Mouse (Mus musculus) kidney, postnatal 25 days (tissue): ENCODE results near the gene Ubqln5.

ENCODE experiments used
- DNase-seq, 2 experiments: peaks; one replicate each; pipeline ENCODE4 v3.0.0; 2021; ENCODE audit warnings: mixed read lengths in 2 of 2

Ubqln5 gene

DNA sequence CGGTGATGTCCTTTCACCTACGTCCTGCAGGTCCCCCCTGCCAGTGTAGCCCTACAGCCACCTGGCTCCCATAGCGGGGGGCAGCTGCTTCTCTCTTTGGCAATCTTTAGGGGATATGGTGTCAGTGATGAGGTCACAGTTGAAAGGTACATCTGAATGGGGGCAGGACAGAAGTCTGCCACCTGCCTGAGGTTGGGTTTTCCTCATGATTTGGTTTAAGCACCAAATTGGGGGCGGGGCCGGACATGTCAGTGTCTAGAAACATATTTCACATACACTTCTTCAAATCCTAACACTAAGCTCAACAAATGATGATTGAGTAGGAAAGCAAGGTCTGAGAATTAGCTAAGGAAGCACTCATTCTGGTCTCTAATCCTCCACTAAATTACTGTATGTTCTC, at the start of gene Ubqln5:
TSS of gene Ubqln5 (minus strand) at position 101 of the 400 bp plus-strand sequence.
- no peak for DNase-seq

DNA sequence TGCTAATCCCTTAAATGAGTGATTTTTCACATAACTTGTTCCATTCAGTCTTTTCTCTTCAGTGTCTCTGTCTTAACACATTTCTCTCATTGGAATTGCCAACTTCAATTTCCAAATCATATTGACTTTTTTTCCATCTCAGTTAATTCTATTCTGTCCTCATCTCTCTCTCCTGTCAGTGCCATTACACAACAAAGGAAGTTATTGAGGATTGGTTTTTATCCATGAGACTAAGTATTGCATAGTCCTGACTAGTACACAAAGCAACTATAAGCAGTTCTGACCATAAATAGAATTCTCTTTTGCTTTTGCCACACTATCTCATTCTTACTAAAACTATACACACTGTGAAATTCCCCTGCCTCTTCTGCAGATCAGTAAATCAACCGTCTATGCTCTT, 49.4 kb upstream of the Ubqln5 start:
- DNase-seq = no peak

DNA sequence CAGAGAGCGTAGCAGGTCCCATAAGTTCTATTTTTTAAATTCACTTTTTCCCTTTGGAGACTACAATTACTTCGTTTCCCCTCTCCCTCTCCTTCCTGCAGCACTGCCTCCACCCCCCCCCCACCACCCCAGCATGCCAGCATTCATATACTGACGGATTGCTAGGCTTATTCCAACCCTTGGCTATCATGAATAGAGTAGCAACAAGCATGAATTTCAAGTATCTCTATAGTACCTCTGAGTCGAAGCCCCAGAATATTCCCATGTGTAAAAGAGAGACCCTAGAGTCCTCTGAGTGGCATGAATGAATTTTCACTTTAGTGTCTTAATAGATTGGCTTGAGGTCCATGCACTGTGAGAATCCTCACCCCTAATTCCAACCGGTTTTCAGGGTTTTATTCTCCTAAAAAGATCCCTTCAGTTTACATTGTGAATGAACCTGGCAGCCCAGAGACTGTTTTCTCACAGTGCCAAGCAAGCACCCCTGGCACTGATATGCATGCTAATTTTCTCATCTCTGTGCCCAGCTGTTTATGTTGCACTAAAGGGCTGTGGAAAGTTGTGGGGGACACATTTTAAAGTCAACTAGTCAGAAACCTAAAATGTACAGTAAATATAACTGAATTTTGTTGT, 48.9 kb upstream of the Ubqln5 start:
- no peak for DNase-seq

DNA sequence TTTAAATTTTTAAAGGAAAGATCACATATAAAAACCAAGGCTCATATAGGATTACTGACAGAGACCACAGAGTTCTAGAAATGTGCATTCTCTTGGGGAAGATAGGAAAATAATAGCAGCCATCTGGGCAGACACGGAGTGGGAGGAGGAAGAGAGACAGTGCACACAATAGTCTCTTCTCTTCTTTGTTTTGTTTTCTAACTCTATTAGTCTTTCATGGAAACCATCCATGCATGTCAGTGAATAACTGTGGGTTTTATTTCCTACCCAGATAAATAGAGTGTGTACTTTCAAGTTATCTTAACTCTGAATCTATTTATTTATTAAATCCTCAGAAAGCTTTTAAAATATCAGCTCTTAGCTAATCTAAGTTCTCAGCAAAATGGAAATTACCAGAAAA, 45.5 kb upstream of the Ubqln5 start:
- no peak for DNase-seq

DNA sequence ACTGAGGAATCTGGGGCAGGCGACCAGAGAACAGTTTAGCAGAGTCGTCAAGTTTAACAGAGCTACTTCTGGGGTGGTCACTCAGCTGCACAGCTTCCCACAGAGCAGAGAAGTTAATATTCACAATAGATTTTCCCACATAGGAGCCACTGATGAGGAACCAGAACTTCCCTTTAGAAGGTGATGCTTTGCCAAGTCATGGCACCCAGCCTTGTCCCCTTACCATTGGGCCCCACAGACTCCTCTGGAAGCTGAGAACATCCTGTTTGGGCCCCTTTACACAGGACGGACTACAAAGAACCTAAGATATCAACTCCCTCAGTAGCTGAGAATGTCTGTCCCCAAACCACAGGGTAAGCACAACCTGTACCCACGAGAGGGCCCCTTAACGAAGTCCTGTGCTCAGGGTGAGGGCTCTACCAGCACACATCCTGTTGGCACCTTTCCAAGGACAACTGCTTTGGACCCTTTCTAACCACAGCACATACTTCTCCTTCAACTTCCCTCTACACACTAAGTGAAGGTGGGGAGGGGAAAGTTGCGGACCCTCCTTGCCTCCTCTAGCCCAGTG, 40.1 kb upstream of the Ubqln5 start:
- DNase-seq = no peak

DNA sequence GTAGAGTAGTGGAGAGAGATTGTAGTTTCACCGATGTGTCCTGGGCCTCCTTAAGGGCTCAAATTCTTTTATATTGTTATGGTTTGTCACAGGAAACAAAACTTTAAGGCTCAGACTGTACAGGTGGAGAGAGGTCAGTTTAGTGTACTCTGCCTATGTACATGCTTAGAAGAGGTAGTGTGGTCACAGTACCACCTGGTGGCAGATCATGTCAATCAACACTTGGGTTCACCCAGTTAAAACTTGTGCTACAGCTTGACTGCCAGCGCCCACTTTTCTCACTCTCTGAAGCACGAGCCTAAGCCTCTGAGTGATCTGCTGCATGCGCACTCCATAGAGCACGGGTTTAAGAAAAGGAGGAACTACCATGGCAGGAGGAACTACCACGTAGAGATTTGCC, 37.5 kb upstream of the Ubqln5 start:
- no peak for DNase-seq

DNA sequence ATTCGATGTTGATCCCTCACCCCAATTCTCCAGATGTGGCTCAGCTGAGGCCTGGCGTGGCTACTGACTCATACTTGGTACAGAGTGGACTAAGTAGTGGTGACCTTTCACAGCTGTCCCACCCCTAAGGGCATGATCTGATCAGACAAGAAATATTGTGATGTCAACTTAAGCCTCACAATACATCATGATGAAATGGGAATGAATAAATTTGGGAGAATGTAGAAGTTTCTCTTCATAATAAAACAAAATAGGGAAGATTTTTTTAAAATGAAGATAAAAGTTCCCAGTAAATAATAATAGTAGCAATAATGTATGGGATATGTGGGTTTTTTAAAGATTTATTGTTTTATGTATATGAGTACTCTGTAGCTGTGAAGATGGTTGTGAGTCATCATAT, 20.8 kb upstream of the Ubqln5 start, which contains the start of gene Ubqlnl:
TSS of gene Ubqlnl (minus strand) at position 101 of the 400 bp plus-strand sequence.
- DNase-seq = no peak

DNA sequence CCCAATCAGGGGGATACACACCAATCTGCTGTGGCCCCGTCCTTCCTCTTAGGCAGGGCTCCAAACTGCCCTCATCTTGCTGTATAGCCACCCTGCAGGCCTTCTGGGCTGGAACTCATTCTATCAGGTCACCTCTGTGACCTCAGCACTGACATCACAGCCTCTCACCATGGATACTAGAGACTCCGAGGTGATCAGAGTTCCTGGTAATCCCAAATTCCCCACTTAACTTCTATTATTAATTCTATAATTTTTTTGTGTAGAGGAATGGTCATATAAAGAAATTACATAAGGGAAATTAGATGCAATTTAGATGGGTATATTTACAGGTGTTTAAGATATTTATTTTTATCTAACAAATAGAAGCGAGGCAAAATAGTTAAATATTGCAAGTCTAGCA, 13.6 kb upstream of the Ubqln5 start, which contains the start of gene Ubqln3:
TSS of gene Ubqln3 (minus strand) at position 101 of the 400 bp plus-strand sequence.
- DNase-seq = no peak

DNA sequence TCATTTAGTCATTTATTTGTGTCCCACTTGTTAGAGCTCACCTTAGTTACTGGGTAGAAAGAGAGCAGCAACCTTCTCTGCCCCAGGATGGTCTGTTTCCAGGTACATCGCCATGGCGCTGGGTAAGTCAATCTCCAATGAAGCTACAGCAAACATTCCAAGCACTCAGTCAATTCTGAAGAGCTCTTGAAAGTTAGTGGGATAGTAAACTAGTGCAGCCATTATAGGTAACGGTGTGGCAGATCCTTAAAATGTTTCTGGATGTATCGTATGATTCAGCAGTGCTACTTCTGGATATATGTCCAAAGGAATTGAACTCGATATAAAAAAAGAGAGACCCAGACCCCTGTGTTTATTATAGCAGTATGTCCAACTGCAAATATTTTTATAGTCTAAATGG, 7.7 kb upstream of the Ubqln5 start, which contains the start of gene Olfr643:
TSS of gene Olfr643 (minus strand) at position 101 of the 400 bp plus-strand sequence.
- DNase-seq = no peak

DNA sequence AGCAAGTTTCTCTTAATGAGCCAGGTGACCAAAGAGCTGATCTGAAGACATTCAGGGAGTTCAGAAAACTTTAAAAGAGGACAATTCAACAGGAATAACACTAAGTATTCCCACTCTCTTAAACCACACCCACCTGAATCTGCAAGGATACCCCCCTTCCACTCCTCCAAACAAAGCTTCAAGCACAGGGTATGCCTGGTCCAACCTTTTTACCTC, 25.0 kb downstream of the Ubqln5 start, which contains the start of gene Olfr646:
TSS of gene Olfr646 (plus strand) at position 117 of the 216 bp plus-strand sequence.
- no peak for DNase-seq

DNA sequence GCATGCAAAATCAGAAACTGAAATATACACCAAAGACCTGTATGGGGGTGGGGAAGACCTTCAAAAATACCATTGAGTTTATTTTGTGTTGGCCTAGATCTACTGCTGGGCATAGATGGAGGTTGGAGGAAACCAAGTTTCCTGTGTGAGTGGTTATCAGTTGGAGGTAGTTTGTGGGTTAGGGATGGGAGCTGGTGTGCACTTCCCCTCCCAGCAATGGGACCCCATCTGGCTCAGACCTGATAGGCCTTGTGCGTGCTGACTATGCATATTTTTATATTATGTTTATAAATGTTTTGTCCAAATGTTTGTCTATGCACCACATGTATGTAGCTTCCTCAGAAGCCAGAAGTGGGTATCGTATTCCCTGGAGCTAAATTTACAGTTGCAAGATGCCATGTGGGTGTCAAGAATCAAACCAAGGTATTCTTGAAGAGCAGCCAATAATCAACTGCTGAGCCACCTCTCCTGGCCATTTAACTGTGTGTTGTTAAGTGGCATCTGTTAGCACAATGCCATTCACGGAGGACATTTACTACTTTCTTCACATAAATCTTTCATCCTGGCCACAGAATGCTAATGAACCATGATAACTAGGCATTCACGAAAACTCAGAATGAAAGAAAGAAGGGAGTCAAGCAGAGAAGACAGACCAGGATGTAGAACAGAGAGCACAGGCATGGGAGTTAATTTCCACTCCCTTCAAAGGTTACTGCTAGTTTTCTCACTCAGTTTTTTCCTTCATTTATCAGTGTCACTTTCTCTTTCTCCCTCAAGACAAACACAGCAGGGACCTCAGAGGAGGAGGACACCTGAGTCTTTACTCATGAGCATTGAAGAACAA, 25.5 kb downstream of the Ubqln5 start:
- DNase-seq = no peak

DNA sequence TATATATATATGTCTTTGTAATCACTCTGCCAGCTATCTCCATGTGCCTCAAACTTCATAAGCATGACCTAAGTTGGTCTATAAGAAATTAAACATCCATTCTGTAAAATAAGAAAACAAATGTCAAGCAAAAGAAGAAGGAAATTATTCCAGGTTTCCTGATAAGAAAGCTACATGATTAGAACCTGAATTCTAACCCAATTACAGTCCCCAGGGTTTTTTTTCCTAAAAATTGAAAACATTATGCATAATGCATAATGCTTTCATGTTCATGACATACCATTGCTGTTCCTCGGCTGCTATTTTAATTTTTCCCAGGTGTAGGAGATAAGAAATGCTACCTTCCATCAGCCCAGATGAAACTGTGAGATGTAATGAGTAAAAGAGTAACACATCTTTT, 44.3 kb downstream of the Ubqln5 start, which contains the start of gene Olfr645:
TSS of gene Olfr645 (minus strand) at position 101 of the 400 bp plus-strand sequence.
- no peak for DNase-seq
